Mouse (Mus musculus) G1E (cell line): ENCODE data around the gene Zc2hc1c.
A peak's percentile ranks its signal among the peaks of the same experiment; 100 is the strongest.

Source experiments
- CTCF ChIP-seq: IDR thresholded peaks from 2 replicates; pipeline ENCODE4 v1.5.1; 2012; ENCODE audit warnings: low read depth, low read length, inconsistent platforms, mixed read lengths
- GATA1 ChIP-seq: IDR thresholded peaks from 2 replicates; pipeline ENCODE4 v1.6.1; 2012; ENCODE audit warnings: borderline replicate concordance, low read length, inconsistent platforms, mixed read lengths
- POLR2AphosphoS5 ChIP-seq: IDR thresholded peaks from 2 replicates; pipeline ENCODE4 v1.6.1; 2012; ENCODE audit warnings: low read depth, low read length, inconsistent platforms; ENCODE audit not compliant: insufficient replicate concordance
- TAL1 ChIP-seq: conservative IDR thresholded peaks from 2 replicates; pipeline ENCODE4 v1.6.1; 2012; ENCODE audit warnings: low read depth, low read length, inconsistent platforms, mixed read lengths

DNA sequence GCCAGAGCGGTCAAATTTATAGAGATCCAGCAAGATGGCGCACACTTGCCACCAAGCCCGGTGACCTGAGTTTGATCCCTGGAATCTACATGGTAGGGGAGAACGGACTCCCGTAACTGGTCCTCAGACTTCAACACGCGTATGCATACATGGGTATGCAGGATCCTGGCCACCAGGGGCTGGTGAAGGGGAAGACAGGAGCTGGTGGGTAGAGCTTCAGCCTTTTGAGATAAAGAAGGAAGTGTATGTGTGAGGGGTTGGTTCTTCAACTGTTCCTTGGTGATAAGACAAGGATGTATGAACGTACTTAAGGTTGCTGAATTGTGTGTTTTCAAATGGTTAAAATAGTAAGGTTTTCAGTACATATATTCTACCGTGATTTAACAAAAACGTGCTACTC lies 9.5 kb upstream of the Zc2hc1c start:
- TF ChIP-seq CTCF (peak; percentile 39), GATA1 (no peak), TAL1 (peak; percentile 46), POLR2AphosphoS5 (no peak)
